In the genomic region with DNA sequence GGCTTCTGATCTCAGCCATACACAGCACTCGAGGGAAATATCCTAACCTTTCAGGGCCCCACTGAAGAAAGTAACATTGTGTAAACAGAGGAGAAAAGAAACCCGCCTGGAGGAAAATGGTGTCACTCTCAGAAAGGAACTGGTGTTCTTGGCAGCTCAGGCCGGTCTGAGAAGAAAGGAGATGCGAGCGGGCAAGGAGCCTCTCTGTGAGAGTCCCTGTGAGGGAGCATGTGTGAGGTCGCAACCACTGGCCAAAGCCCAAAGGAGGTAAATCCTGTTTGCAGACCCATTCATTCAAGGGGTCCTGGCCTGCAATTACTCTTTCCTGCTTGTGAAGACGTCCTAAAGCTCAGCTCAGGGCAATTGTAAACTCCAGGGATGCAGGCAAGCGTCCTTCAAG, we compare ENCODE assay signal across 14 mouse cellular contexts. TPM values are rescaled to one million over a fixed set of nuclear protein-coding genes. Genes with fewer than 3 reads are reported as not detected.
A peak's percentile ranks its signal among the peaks of the same experiment; 100 is the strongest.
DNase-seq lines count a peak whose midpoint lies in the region; ATAC-seq and TF ChIP-seq lines count a peak whose summit lies in the region.
"Had no signal": no experiment of that assay in that cellular context is flagged by ENCODE, and none has a peak within 500 bp of the region (broad histone marks: within the 10 kb centered on the region; RNA-seq: fewer than 3 reads in every experiment).

No protein-coding gene starts in this region.

- DNase-seq in hindbrain, postnatal 0 days (ENCODE audit: low spot score), result peak; percentile 33
- no peak for DNase-seq in hindbrain, embryonic 10.5 days (ENCODE audit: low spot score)
- DNase-seq in lung, postnatal 10 days, result no peak
- DNase-seq in embryo, embryonic 10 days (ENCODE audit: low spot score), result no peak
- no peak for DNase-seq in ovary, postnatal 36 days (ENCODE audit: low spot score)
- DNase-seq: cerebellum, adult 11-12 months; gastrocnemius, postnatal 14 days had no signal

- ATAC-seq in hindbrain, postnatal 0 days, result no peak; the same call in 1 of the 2 replicates
- no peak for ATAC-seq in lung, embryonic 15.5 days (ENCODE audit: borderline replicate concordance, extremely low read depth, low FRiP score, low TSS enrichment)
- 0 out of 2 replicates have a peak, but pooled peaks have one; percentile 19 for ATAC-seq in intestine, embryonic 15.5 days
- no peak for ATAC-seq in stomach, embryonic 15.5 days (ENCODE audit: insufficient read depth, low FRiP score, low read depth)
- ATAC-seq: forebrain, embryonic 13.5 days; midbrain, embryonic 16.5 days had no signal

- H3K4me2 ChIP-seq in hindbrain, postnatal 0 days (ENCODE audit: low read depth, low read length), result no peak overlapping the region
- H3K4me2 ChIP-seq in lung, embryonic 15.5 days, result peak overlapping the region; percentile 26; the same call in 1 of the 2 replicates
- H3K4me2 ChIP-seq in intestine, embryonic 15.5 days (replicated peaks), result no peak overlapping the region; the same call in 1 of the 2 replicates
- peak overlapping the region; percentile 25 for H3K4me2 ChIP-seq in stomach, embryonic 15.5 days
- H3K4me2 ChIP-seq: forebrain, embryonic 13.5 days had no signal

- no peak for TF ChIP-seq CTCF in hindbrain, postnatal 0 days (IDR thresholded peaks at IDR 0.05; ENCODE audit: low read depth)

- no peak overlapping the region for H3K4me3 ChIP-seq in hindbrain, postnatal 0 days (ENCODE audit: low read length)
- H3K4me3 ChIP-seq in hindbrain, embryonic 10.5 days, result no peak overlapping the region
- no peak overlapping the region for H3K4me3 ChIP-seq in lung, embryonic 15.5 days
- H3K4me3 ChIP-seq in intestine, embryonic 15.5 days (replicated peaks), result no peak overlapping the region
- no peak overlapping the region for H3K4me3 ChIP-seq in stomach, embryonic 15.5 days (replicated peaks)
- H3K4me3 ChIP-seq: erythroblast, embryonic 14.5 days; forebrain, embryonic 13.5 days had no signal

- 32% methylated on average over 8 of the region's 8 CpGs for WGBS in hindbrain, postnatal 0 days
- 46% methylated on average over 8 of the region's 8 CpGs for WGBS in hindbrain, embryonic 10.5 days
- WGBS in lung, embryonic 15.5 days, result 12% methylated on average over 8 of the region's 8 CpGs
- 27% methylated on average over 8 of the region's 8 CpGs for WGBS in intestine, embryonic 15.5 days
- WGBS in stomach, embryonic 15.5 days, result 25% methylated on average over 8 of the region's 8 CpGs

- no peaks in the 10 kb centered on the region for H3K9me3 ChIP-seq in hindbrain, postnatal 0 days (ENCODE audit: low read length)
- H3K9me3 ChIP-seq in hindbrain, embryonic 10.5 days, result 0 out of 2 replicates have a peak, but pooled peaks cover 3% of the 10 kb centered on the region
- H3K9me3 ChIP-seq in lung, embryonic 15.5 days, result no peaks in the 10 kb centered on the region
- H3K9me3 ChIP-seq in intestine, embryonic 15.5 days, result no peaks in the 10 kb centered on the region
- H3K9me3 ChIP-seq in stomach, embryonic 15.5 days, result no peaks in the 10 kb centered on the region
- H3K9me3 ChIP-seq: forebrain, embryonic 13.5 days had no signal

- H3K36me3 ChIP-seq in hindbrain, postnatal 0 days (ENCODE audit: insufficient read depth, low read length), result no peaks in the 10 kb centered on the region
- H3K36me3 ChIP-seq in hindbrain, embryonic 10.5 days, result no peaks in the 10 kb centered on the region
- H3K36me3 ChIP-seq in lung, embryonic 15.5 days, result no peaks in the 10 kb centered on the region
- H3K36me3 ChIP-seq in intestine, embryonic 15.5 days, result no peaks in the 10 kb centered on the region
- H3K36me3 ChIP-seq in stomach, embryonic 15.5 days, result no peaks in the 10 kb centered on the region

- no peaks in the 10 kb centered on the region for H3K27me3 ChIP-seq in hindbrain, postnatal 0 days (ENCODE audit: insufficient read depth, low read length)
- peaks cover 3% of the 10 kb centered on the region; the same call in 1 of the 2 replicates for H3K27me3 ChIP-seq in hindbrain, embryonic 10.5 days (ENCODE audit: insufficient read depth, poor library complexity, severe bottlenecking)
- no peaks in the 10 kb centered on the region for H3K27me3 ChIP-seq in lung, embryonic 15.5 days
- no peaks in the 10 kb centered on the region for H3K27me3 ChIP-seq in intestine, embryonic 15.5 days (replicated peaks)
- no peaks in the 10 kb centered on the region for H3K27me3 ChIP-seq in stomach, embryonic 15.5 days (replicated peaks)
- H3K27me3 ChIP-seq: forebrain, embryonic 13.5 days had no signal

- no peaks in the 10 kb centered on the region for H3K4me1 ChIP-seq in hindbrain, postnatal 0 days (ENCODE audit: insufficient read depth, low read length)
- H3K4me1 ChIP-seq in hindbrain, embryonic 10.5 days (replicated peaks), result 0 out of 2 replicates have a peak, but pooled peaks cover 8% of the 10 kb centered on the region
- peaks cover 8% of the 10 kb centered on the region for H3K4me1 ChIP-seq in lung, embryonic 15.5 days
- peaks cover 9% of the 10 kb centered on the region; the same call in 1 of the 2 replicates for H3K4me1 ChIP-seq in intestine, embryonic 15.5 days (replicated peaks)
- peaks cover 8% of the 10 kb centered on the region; the same call in 1 of the 2 replicates for H3K4me1 ChIP-seq in stomach, embryonic 15.5 days

- H3K9ac ChIP-seq in hindbrain, postnatal 0 days (replicated peaks; ENCODE audit: low read length), result no peak overlapping the region
- H3K9ac ChIP-seq in lung, embryonic 15.5 days, result no peak overlapping the region
- no peak overlapping the region for H3K9ac ChIP-seq in intestine, embryonic 15.5 days
- no peak overlapping the region for H3K9ac ChIP-seq in stomach, embryonic 15.5 days
- H3K9ac ChIP-seq: forebrain, embryonic 13.5 days had no signal

- no peak overlapping the region for H3K27ac ChIP-seq in hindbrain, postnatal 0 days
- H3K27ac ChIP-seq in hindbrain, embryonic 10.5 days, result no peak overlapping the region
- H3K27ac ChIP-seq in lung, embryonic 15.5 days, result no peak overlapping the region
- no peak overlapping the region; the same call in 1 of the 2 replicates for H3K27ac ChIP-seq in intestine, embryonic 15.5 days
- peak overlapping the region; percentile 40; the same call in 1 of the 2 replicates for H3K27ac ChIP-seq in stomach, embryonic 15.5 days
- H3K27ac ChIP-seq: forebrain, embryonic 13.5 days had no signal

RNA-seq across cellular contexts. Expression of gene Ctdspl, which starts 11.7 kb away (rescaled TPM):
- total RNA-seq in hindbrain, postnatal 0 days (2014; rRNA removed), result 7.6 and 8.4 TPM in 2 replicates
- polyA plus RNA-seq in hindbrain, postnatal 0 days (2015; fragmentation: Nextera tagmentation; extraction: Ambion mirVana), result 5.5 and 7.0 TPM in 2 replicates
- polyA plus RNA-seq in hindbrain, embryonic 10.5 days (2016; fragmentation: Nextera tagmentation; extraction: Ambion mirVana), result 6.8 and 8.3 TPM in 2 replicates
- polyA plus RNA-seq in lung, embryonic 15.5 days (2015; fragmentation: Nextera tagmentation; extraction: Ambion mirVana), result 19.0 and 22.2 TPM in 2 replicates
- polyA plus RNA-seq in intestine, embryonic 15.5 days (2015; fragmentation: Nextera tagmentation; extraction: Ambion mirVana), result 16.9 and 18.4 TPM in 2 replicates
- 16.7 and 17.4 TPM in 2 replicates for polyA plus RNA-seq in stomach, embryonic 15.5 days (2015; fragmentation: Nextera tagmentation; extraction: Ambion mirVana)
- total RNA-seq: CH12.LX had no signal

Comparison
In these comparisons a context has a peak if more than half of its experiments do, and no peak if none do; other contexts are left out.
1. H3K4me2 ChIP-seq: peak in lung, embryonic 15.5 days (single experiment) and stomach, embryonic 15.5 days (single experiment); none in hindbrain, postnatal 0 days (single experiment) and intestine, embryonic 15.5 days (single experiment).